Mouse (Mus musculus): ENCODE measurements around the gene Fndc8.

GRCm38 (mm10) chr11:82910679-82911389 is 18.9 kb downstream of the Fndc8 start:
- no peak for TF ChIP-seq CTCF (IDR thresholded peaks at IDR 0.05; ENCODE audit: extremely low read depth, insufficient read length, insufficient replicate concordance, low read depth, low read length)
- no peak for TF ChIP-seq POLR2A (IDR thresholded peaks at IDR 0.05; ENCODE audit: low read depth, low read length)
